Mouse (Mus musculus) naive thymus-derived CD4-positive, alpha-beta T cell, adult 2 months (primary cell): ENCODE results near the gene Arhgef28.
"Not testable (repeated sequence)": the region's sequence is repeated elsewhere in the genome, so short reads cannot be mapped to it uniquely, and the experiment has no call there.

Source experiments
- DNase-seq: peaks from one replicate; pipeline ENCODE4 v3.0.0-alpha.2; 2011; ENCODE audit warnings: low read depth

The Arhgef28 gene

DNA sequence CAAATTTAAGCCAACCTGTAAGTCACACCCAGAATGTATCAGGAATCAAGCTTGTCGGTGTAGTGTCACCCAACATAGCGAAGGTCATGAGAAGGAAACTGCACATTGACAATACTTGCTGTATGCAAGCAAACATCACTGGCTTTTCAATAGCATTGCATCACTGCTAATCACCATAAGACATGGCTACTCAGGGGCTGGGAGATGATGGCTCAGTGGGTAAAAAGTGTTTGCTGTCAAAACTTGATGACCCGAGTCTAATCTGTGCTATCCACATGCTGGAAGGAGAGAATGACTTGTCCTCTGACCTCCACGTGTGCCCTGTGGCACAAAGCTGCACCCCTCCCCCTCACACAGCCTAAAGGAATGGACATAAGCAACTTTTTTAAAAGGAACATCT, 133.0 kb downstream of the Arhgef28 start:
- no peak for DNase-seq

DNA sequence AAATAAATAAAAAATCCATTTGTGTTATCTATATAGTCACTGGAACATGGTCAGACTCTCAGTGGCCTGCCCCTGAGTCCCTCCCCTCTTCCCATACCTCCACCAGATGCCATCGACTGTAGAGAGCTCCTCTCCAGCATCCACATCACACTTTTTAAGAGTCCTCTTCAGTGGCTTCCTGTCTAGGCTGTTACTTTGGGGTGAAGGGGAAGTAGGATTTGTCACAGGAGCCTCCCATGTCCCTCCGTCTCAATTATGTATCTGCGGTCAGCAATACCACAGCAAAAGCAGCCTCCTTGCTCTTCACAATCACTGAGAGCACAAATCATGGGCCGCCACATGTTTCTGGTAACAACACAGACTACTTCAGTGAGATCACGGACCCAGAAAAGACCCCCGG, 135.8 kb downstream of the Arhgef28 start:
- DNase-seq, result no peak

DNA sequence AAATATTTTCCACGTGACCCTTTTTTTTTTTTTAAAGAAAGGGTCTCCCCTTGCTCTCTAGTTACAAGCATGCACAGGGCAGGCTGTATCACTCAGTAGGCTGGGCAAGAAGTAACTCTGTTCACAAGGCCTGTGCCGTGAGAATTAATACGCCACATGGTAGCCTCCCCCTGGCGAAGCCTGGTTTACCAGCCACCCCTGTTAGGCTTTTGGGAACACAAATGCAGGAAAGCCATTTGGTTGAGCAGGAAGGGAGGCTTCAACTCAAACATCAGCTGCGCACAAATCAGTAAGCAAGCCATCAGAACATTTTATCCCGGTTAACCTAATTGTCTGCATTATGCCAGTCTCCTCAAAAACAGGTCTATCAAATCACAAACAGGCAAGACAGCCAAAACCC, 136.6 kb downstream of the Arhgef28 start:
- no peak for DNase-seq

DNA sequence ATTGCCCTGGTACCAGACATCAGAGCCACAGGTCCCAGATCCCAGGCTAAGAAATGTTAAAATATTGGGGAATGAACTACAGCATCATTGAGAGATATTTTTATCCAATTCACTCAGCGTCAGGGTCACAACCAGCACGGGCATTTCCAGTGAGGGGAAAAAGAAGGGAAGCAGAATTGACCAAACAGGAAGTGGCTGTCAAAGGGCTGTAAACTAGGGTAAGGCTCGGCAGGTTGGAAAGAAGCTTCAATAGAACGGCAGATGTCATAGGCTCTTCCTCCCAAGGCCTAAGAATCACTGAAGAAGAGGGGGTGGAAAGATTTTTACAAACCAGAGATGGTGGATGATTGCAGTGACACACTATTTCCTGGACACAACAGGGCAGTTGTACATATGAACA, 143.4 kb downstream of the Arhgef28 start:
- DNase-seq, result peak; percentile 2

DNA sequence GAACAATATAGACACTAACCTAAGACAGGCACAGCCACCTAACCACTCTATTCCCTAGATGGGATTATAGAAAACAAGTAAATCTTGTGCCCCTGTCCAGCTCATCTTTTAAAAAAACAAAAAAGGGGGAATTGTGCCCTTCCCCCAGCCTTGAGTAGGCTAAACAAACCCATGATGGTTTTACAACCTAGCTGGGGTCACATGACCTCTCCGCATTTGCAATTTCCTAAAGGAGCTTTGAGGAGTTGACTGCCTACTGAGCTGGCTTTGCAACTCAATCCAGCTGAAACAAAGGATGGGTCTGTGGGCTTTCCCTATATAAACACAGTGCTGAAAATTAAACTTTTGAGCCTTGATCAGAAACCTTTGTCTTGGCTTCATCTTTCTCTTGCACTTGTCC, 146.1 kb downstream of the Arhgef28 start:
- not testable (repeated sequence) for DNase-seq

DNA sequence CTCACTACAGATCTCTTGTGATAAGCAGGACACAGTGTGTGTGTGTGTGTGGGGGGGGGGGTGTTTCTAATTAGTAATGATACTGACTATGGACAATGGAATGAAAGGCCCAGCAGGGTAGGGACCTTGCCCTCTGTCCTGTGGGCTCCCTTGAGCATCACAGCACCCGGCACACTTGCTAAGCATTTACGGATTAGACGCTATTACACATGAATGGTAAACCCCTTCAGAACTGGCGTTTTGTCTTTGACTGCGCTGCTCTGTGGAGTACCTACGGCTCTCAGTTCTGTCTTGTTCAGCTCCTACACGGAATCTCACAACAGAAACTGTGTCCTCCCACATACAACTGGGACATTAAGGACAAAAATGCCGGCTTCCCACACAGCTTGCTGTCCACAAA, 151.0 kb downstream of the Arhgef28 start:
- DNase-seq, result no peak

DNA sequence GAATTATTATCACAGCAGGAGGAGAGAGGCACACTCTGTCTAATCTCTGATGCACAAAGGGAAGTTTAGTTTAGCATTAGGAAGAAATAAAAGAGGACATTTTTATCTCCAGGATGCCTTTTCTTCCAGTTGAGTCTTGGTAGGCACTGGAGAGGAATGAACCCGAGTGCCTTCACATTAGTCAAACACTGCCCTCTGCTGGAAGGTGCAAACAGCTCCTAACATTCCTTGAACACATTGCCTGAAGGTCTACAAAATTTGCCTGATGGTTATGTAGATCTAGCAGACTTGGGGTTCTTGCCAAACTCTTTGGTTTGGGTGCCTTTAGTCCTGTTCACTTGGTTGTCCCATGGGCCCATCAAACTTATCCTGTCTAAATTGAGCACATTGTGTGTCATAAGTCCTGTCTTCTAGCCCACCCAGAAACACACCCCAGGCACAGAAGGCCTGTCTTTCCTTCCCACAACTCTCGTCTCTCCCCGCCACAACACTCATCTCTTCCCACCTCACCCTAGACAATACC, 165.6 kb downstream of the Arhgef28 start:
- peak; percentile 63 for DNase-seq

DNA sequence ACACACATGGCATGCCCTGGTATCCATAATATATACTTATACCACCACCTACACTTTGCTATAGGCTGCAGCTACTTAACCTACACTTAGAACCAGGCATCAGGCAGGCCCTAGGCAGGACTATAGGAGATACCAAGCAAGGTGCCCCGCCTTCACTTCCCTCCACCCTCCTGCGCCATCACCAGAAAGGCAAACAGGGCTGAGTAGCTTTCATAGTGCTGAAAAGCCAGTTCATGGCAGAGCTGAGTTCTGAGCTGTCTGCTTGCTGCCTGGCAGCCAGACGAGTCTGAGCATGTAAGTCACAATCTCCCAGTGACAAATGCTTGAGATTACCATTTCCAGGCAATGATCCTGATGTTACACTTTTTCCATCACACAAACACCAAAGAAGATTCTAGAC, 167.5 kb downstream of the Arhgef28 start:
- no peak for DNase-seq

DNA sequence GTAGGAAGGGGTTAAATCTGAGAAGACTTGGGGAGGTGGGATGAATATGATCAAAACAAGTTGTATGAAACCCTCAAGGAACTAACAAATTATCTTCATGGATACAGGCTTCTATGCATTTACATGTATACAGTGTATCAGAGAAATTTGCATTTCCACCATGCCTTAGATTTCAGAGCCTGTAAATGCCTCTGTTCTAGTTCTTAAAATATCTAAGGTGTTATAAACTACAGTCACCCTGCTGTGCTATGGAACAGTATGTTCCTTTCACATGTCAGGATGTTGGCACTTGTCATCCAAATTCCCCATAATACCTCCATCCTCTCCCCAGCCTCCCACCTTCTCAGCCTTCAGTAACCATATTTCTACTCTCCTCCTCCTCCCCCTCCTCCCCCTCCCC, 168.5 kb downstream of the Arhgef28 start:
- DNase-seq, result no peak

DNA sequence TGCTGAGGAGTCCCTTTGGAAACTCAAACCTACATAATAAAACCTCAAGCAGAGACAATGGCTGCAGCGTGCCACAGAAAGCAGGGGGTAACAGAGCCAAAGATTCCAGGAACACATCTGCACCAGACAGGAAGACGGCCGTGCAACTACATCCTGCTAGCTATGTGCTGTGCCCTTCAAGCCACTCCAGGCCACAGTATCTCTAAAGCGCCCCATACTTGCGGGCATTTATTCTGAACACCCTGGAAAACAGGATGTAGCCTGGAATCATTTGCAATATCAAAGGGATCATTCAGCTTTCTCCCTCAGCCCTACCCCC, 174.6 kb downstream of the Arhgef28 start:
- DNase-seq, result no peak

DNA sequence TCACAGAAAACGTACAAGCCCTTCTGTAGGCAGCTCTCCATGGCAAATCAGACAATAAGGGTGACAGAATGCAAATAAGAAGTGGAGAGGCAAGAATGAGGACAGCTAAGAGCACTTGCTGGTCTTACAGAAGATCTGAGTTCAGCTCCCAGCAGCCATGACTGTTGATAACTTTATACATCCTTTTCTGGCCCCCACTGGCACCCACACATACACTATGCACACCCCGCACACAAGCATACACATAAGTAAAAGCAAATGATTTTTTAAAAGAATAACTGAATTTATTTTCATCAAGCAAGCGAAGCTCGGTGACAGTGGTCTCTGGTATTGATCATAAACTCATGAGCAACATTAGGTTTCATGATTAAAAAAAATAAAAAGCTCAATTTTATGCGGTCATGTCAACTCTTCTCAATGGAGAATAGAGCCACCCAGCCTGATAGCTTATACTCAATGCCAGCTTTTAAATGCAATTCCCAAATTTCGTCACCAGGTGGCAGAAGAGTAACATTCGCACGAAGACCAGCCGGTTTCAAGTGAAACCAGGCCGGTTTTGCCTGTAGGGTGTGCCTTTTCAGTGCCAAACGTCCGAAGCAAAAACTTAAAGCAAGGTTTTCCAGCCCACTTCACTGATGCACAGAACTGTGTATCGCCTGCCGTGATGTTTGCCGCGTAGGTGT, 175.1 kb downstream of the Arhgef28 start:
- DNase-seq, result peak; percentile 81

DNA sequence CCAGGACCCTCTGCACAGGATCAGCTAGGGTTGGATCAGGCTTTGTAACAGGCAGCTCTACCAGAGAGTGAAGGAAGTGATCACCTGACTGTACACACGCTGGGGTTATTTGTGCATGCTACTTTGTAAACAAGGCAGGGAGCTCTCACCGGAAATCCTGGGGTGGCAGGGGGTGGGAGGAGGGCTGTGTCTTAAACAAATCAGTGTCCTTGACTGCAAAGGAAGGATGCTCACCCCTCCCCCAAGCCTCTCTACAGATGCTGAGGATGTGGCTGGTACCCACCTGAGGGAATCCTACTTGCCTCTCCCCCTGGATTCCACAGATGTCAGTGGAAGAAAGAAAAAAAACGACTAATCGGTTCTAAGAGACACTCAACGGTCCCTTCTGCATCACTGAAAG, 176.2 kb downstream of the Arhgef28 start:
- no peak for DNase-seq

DNA sequence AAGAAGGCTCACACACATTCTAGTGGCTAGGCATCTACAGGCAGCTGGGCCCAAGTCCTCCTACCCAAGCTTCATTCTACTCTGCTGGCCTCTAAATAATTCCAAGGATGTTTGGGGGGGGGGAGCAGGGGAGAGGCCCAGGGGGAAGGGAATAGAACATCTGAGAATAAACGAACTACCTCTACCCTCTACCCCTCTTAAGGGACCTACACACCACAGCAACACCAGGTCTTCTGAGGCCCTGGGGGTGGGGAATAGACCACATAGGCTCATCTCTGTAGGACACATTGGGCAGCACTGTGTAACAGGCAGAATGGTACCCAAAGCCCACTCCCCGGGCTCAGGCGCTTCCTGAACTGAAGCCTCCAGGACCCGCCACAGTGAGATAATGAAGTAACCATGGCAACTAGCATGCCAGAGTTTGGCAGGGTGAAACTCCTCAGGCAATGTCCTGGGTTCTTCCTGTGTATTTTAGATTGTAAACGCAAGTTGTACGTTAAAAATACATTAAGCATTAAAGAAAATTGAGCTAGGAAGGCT, 177.5 kb downstream of the Arhgef28 start:
- no peak for DNase-seq

DNA sequence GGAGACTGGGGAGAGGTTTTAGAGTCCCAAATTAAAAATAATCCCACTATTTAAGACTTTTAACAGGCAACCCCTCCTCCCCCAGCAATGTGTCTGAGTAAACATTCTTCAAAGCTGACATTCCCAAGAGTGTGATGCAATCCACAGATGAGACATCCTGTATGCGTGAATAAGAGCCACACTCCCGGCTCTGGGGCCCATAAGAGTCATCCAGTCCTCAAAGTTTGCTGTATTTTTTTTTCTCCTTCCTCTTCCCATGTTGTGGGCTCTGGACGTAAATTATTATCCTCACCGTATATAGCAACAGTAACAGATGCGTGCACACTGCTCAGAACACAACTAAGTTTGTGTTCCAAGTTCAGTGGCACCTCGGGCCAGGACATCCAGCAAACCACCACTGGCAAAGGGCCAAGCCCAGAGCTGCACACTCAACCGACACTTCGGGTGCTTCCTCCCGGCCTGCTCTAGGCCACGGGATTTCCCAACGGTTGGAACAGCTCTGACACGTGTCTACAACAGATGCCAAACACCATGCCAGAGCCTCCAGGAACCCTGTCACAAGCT, 178.5 kb downstream of the Arhgef28 start:
- DNase-seq, result no peak

DNA sequence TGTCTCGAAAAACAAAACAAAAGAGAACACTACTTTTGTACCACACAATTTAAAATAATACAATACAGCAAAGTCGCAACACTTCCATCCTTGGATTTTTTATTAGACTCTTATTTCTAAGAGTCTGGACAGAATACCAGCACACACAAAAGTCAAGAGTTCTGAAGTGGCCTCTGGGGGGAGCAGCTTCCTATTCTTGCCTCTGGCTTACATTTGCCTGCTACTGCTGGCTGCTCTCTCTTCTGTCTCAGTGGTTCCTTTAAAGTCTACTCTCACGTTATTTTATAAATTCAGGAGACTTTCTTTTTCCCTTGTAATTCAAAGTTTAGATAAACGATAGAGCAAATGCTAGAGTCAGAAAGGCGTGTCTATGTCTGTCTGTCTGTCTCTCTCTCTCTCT, 179.1 kb downstream of the Arhgef28 start:
- DNase-seq, result no peak

DNA sequence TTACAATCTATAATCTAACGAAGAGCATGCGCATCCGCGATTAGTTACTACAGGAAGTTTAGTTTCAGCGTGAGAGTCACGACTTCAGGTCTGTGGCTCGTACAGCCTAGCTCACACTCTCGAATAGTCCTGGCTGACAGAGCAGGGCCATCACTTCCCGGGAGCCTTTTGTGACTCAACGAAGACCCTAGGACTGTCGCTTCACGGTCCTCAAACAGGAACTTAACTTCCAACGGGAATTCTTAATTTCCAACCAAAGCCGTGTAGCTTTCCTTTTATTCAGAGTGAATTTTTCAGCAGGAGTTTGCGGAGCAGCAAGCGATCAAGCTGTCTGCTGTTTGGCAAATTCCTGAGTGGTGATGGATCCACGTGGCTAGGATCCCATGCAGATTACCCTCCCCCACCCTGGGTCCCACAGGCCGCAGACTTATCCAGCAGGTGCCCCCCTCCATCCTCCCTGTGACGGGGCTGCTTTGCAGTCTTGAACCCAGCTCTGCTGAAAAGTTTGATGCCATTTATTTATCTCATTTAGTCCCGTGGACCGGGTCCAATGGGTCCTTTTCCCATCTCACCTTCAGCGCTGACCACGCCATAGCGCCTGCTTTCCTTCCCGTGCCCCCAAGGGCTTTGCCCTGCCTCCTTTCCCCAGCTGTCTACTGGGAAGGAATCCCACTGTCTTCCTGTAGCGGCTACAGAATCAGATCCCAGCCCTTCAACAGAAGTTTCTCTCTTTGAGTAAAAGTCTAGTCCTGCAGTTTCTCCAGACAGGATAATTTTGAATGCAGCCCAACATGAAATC, 180.3 kb downstream of the Arhgef28 start:
- no peak for DNase-seq

DNA sequence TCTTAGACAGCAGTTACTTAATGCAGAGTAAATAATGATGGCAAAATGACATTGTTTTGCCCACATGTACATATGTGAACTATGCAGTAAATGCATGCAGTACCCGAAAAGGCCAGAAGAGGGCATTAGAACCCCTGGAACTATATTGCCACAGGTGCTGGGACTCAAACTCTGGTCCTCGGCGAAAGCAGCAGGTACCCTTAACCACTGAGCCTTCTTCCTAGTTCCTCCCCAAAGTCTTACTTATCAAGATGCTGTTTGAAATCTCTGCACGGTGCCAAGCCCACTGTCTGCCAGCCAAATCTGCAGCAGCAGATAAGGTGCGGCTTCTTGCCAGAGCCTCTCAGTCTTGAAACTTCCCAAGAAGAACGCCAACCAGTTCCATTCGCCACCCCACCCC, 181.1 kb downstream of the Arhgef28 start:
- peak; percentile 21 for DNase-seq

DNA sequence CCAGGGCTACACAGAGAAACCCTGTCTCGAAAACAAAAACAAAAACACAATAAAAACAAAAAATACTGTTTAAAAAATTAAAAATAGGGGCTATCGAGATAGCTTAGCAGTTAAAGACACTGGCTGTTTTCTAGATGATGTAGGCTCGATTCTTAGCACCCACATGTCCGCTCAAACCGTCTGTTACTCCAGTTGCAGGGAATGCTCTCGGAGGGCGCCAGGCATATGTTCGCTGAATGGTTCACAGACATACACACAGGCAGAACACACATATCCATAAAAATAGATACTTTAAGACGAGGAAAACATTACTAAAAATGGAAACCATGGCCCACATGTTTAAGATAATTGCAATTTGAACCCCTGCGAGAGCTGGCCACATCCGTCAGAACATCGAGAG, 181.6 kb downstream of the Arhgef28 start:
- no peak for DNase-seq

DNA sequence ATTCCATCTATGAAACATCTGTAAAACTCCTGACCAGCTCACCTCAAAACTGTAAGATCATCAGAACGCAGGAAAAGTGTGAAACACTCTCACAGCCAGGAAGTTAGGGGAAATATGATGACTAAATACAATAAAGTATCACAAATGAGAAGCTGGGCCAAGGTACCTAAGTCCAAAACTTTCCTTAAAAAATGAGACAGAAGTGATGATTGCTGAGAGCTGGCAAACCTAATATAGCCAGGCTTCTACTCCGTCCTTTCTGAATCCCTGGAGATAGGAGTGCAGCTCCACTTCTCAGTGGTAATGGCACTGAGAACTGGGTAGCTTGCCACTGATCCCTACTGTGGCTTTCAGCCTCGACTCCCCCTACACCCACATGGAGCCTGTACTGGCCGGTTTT, 184.3 kb downstream of the Arhgef28 start:
- DNase-seq, result no peak

DNA sequence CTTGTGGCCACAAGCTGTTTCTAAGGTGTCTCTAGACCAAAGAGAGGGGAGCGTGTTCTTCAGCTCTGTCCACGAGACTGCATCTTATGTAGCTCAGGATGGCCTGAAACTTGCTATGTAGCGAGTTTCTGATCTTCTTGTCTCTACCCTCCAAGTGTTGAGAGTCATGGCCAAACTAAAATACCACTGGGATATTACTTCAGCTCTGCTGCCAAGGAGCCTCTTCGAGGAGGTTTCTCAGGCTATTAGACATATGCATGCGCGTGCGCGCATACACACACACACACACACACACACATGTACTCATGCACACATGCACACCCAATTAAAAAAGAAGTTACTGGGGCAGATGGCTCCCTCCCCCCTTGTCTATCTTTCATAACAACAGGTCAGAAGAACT, 187.4 kb downstream of the Arhgef28 start:
- not testable (repeated sequence) for DNase-seq

DNA sequence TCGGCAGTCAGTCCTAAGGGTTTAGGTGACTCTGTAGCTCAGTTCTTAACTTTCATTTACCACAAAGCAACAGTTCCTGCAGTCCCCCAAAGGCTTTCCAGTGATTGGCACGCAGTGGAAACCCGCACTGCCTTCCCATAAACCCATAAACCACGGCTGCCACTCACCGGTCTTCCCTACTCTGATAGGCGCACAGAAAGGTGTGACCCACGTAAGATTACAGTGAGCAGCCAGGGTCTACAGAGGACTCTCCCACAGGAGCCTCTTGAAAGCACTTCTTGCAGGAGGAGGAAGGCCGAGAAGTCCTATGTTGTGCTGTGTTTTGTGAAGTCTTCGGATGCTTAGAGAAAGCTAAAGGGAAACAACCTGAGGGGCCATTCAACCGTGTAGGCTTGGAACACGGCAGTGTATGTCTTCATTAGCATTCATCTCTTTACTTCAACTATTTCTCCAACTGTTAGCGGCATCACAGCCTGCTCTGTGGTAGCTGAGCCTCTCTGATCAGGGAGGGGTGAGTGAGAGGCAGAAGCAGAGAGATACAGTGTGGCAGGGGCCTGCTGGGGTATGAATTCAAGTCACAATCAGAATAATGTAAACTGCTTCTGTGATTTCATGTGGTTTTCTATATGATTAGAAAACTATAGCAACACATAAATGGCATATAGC, 189.2 kb downstream of the Arhgef28 start:
- DNase-seq, result no peak
